Mouse (Mus musculus): ENCODE measurements around the gene Slc2a10. TPM values are rescaled to one million over a fixed set of nuclear protein-coding genes. Genes with fewer than 3 reads are reported as not detected.
"Not testable (repeated sequence)": the region's sequence is repeated elsewhere in the genome, so short reads cannot be mapped to it uniquely, and the experiment has no call there.

The Slc2a10 gene
- polyA plus RNA-seq, 1 experiment: 2.3 TPM

- Histone ChIP-seq H3K27ac (ENCODE audit: insufficient read depth, low read length) (no peak overlapping the region), H3K27me3 (ENCODE audit: control insufficient read depth, insufficient read depth, low read length) (no peaks in the 10 kb centered on the region), H3K4me3 (replicated peaks; ENCODE audit: insufficient read depth, low read depth, low read length) (no peak overlapping the region), H3K4me1 (ENCODE audit: control insufficient read depth, insufficient read depth, low read length) (no peaks in the 10 kb centered on the region)
- TF ChIP-seq POLR2A (IDR thresholded peaks at IDR 0.05; ENCODE audit: borderline replicate concordance, insufficient read depth, low read length) (no peak), CTCF (IDR thresholded peaks at IDR 0.05; ENCODE audit: borderline replicate concordance, insufficient read depth, low read depth, low read length) (no peak)
- WGBS: 30% methylated on average over 6 of the region's 6 CpGs
- DNase-seq: no peak
Measured at GRCm38 (mm10) chr2:165533789-165534188, 30.2 kb downstream of the Slc2a10 start.

- Histone ChIP-seq H3K4me3 (replicated peaks; ENCODE audit: insufficient read depth, low read depth, low read length) (no peak overlapping the region), H3K27ac (ENCODE audit: insufficient read depth, low read length) (no peak overlapping the region), H3K4me1 (ENCODE audit: control insufficient read depth, insufficient read depth, low read length) (no peaks in the 10 kb centered on the region), H3K27me3 (ENCODE audit: control insufficient read depth, insufficient read depth, low read length) (no peaks in the 10 kb centered on the region)
- no peak for DNase-seq
- WGBS: 85% methylated on average over 3 of the region's 3 CpGs
- TF ChIP-seq POLR2A (IDR thresholded peaks at IDR 0.05; ENCODE audit: borderline replicate concordance, insufficient read depth, low read length) (no peak), CTCF (IDR thresholded peaks at IDR 0.05; ENCODE audit: borderline replicate concordance, insufficient read depth, low read depth, low read length) (no peak)
Measured at GRCm38 (mm10) chr2:165540975-165541374, 37.4 kb downstream of the Slc2a10 start.

- TF ChIP-seq CTCF (IDR thresholded peaks at IDR 0.05; ENCODE audit: borderline replicate concordance, insufficient read depth, low read depth, low read length): no peak
- TF ChIP-seq POLR2A (IDR thresholded peaks at IDR 0.05; ENCODE audit: borderline replicate concordance, insufficient read depth, low read length): no peak
- DNase-seq: no peak
- WGBS: 76% methylated on average over 13 of the region's 13 CpGs
- H3K4me3 ChIP-seq (replicated peaks; ENCODE audit: insufficient read depth, low read depth, low read length): no peak overlapping the region
- no peaks in the 10 kb centered on the region for H3K4me1 ChIP-seq (ENCODE audit: control insufficient read depth, insufficient read depth, low read length)
- no peak overlapping the region for H3K27ac ChIP-seq (ENCODE audit: insufficient read depth, low read length)
- H3K27me3 ChIP-seq (ENCODE audit: control insufficient read depth, insufficient read depth, low read length): no peaks in the 10 kb centered on the region
Measured at GRCm38 (mm10) chr2:165542939-165543669, 39.5 kb downstream of the Slc2a10 start.

- Histone ChIP-seq H3K27me3 (ENCODE audit: control insufficient read depth, insufficient read depth, low read length) (no peaks in the 10 kb centered on the region), H3K4me3 (replicated peaks; ENCODE audit: insufficient read depth, low read depth, low read length) (no peak overlapping the region), H3K27ac (ENCODE audit: insufficient read depth, low read length) (no peak overlapping the region), H3K4me1 (ENCODE audit: control insufficient read depth, insufficient read depth, low read length) (no peaks in the 10 kb centered on the region)
- no peak for DNase-seq
- TF ChIP-seq POLR2A (IDR thresholded peaks at IDR 0.05; ENCODE audit: borderline replicate concordance, insufficient read depth, low read length): no peak
- TF ChIP-seq CTCF (IDR thresholded peaks at IDR 0.05; ENCODE audit: borderline replicate concordance, insufficient read depth, low read depth, low read length): no peak
- 89% methylated on average over 10 of the region's 10 CpGs for WGBS
Measured at GRCm38 (mm10) chr2:165543670-165544016, 40.1 kb downstream of the Slc2a10 start.

GRCm38 (mm10) chr2:165545687-165546086 is 42.1 kb downstream of the Slc2a10 start:
- TF ChIP-seq CTCF (IDR thresholded peaks at IDR 0.05; ENCODE audit: borderline replicate concordance, insufficient read depth, low read depth, low read length): no peak
- TF ChIP-seq POLR2A (IDR thresholded peaks at IDR 0.05; ENCODE audit: borderline replicate concordance, insufficient read depth, low read length): no peak
- no peaks in the 10 kb centered on the region for H3K27me3 ChIP-seq (ENCODE audit: control insufficient read depth, insufficient read depth, low read length)
- H3K27ac ChIP-seq (ENCODE audit: insufficient read depth, low read length): no peak overlapping the region
- no peaks in the 10 kb centered on the region for H3K4me1 ChIP-seq (ENCODE audit: control insufficient read depth, insufficient read depth, low read length)
- DNase-seq: no peak
- 95% methylated on average over 2 of the region's 2 CpGs for WGBS
- H3K4me3 ChIP-seq (replicated peaks; ENCODE audit: insufficient read depth, low read depth, low read length): no peak overlapping the region

GRCm38 (mm10) chr2:165546341-165546740 is 42.8 kb downstream of the Slc2a10 start:
- H3K4me3 ChIP-seq (replicated peaks; ENCODE audit: insufficient read depth, low read depth, low read length): no peak overlapping the region
- no peaks in the 10 kb centered on the region for H3K4me1 ChIP-seq (ENCODE audit: control insufficient read depth, insufficient read depth, low read length)
- no peak for DNase-seq
- H3K27ac ChIP-seq (ENCODE audit: insufficient read depth, low read length): no peak overlapping the region
- TF ChIP-seq CTCF (IDR thresholded peaks at IDR 0.05; ENCODE audit: borderline replicate concordance, insufficient read depth, low read depth, low read length) (no peak), POLR2A (IDR thresholded peaks at IDR 0.05; ENCODE audit: borderline replicate concordance, insufficient read depth, low read length) (no peak)
- no peaks in the 10 kb centered on the region for H3K27me3 ChIP-seq (ENCODE audit: control insufficient read depth, insufficient read depth, low read length)
- 70% methylated on average over 8 of the region's 8 CpGs for WGBS

DNA sequence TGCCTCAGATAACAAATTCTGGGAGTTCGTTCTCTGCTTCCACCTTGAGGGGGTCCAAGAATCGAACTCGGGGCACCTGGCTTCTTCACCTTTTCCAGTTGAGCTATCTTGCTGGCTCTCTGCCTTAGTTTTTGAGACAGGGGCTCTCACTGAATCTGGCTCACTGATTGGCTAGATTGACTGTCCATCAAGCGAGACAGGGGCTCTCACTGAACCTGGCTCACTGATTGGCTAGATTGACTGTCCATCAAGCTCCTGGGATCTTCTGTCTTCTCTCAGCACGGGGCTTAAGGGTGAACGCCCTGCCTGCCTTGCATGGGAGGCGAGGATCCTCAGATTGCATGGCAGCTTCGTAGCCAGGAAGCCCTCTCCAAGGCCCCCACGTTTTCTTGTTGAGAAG is 43.8 kb downstream of the Slc2a10 start:
- 56% methylated on average over 9 of the region's 9 CpGs for WGBS
- Histone ChIP-seq H3K27me3 (ENCODE audit: control insufficient read depth, insufficient read depth, low read length) (no peaks in the 10 kb centered on the region), H3K4me1 (ENCODE audit: control insufficient read depth, insufficient read depth, low read length) (no peaks in the 10 kb centered on the region), H3K27ac (ENCODE audit: insufficient read depth, low read length) (no peak overlapping the region), H3K4me3 (replicated peaks; ENCODE audit: insufficient read depth, low read depth, low read length) (no peak overlapping the region)
- TF ChIP-seq CTCF (IDR thresholded peaks at IDR 0.05; ENCODE audit: borderline replicate concordance, insufficient read depth, low read depth, low read length): no peak
- no peak for TF ChIP-seq POLR2A (IDR thresholded peaks at IDR 0.05; ENCODE audit: borderline replicate concordance, insufficient read depth, low read length)
- DNase-seq: peak; percentile 13 to 33

DNA sequence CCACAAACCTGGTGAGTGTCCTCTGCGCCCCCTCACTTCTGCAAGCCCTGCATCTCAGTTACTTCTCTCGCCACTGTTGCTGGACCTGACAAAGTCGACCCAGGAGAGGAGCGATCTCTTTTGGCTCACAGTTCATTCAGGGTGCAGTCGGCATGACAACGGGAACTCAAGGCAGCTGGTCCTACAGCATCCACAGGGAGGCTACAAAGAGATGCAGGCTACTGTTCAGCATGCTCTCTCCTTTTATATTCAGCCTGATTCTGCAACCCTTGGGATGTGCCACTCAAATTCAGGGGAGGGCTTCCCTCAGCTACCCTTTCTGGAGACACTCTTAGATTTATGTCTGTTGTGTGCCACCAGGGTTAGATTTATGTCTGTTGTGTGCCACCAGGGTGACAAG is 45.0 kb downstream of the Slc2a10 start:
- TF ChIP-seq CTCF (IDR thresholded peaks at IDR 0.05; ENCODE audit: borderline replicate concordance, insufficient read depth, low read depth, low read length) (no peak), POLR2A (IDR thresholded peaks at IDR 0.05; ENCODE audit: borderline replicate concordance, insufficient read depth, low read length) (no peak)
- Histone ChIP-seq H3K4me3 (replicated peaks; ENCODE audit: insufficient read depth, low read depth, low read length) (no peak overlapping the region), H3K27ac (ENCODE audit: insufficient read depth, low read length) (no peak overlapping the region), H3K4me1 (ENCODE audit: control insufficient read depth, insufficient read depth, low read length) (no peaks in the 10 kb centered on the region), H3K27me3 (ENCODE audit: control insufficient read depth, insufficient read depth, low read length) (no peaks in the 10 kb centered on the region)
- WGBS: 18% methylated on average over 6 of the region's 6 CpGs
- no peak for DNase-seq

GRCm38 (mm10) chr2:165550410-165550809 is 46.8 kb downstream of the Slc2a10 start:
- DNase-seq; H3K27me3 ChIP-seq (ENCODE audit: control insufficient read depth, insufficient read depth, low read length); H3K4me3 ChIP-seq (replicated peaks; ENCODE audit: insufficient read depth, low read depth, low read length); H3K27ac ChIP-seq (ENCODE audit: insufficient read depth, low read length); H3K4me1 ChIP-seq (ENCODE audit: control insufficient read depth, insufficient read depth, low read length): not testable (repeated sequence)
- 81% methylated on average over 7 of the region's 7 CpGs for WGBS
